Mouse (Mus musculus): ENCODE measurements around the gene Chst4.
"Not testable (repeated sequence)": the region's sequence is repeated elsewhere in the genome, so short reads cannot be mapped to it uniquely, and the experiment has no call there.

- TF ChIP-seq CTCF (IDR thresholded peaks at IDR 0.05; ENCODE audit: insufficient read depth, low read length); POLR2A (IDR thresholded peaks at IDR 0.05; ENCODE audit: borderline replicate concordance, extremely low read depth, low read depth, low read length): not testable (repeated sequence)
These were observed 5.8 kb downstream of the Chst4 start for GRCm38 (mm10) chr8:110033771-110034170.
